Mouse (Mus musculus) megakaryocyte, embryonic 14.5 days (primary cell): ENCODE results near the gene Sf3a1. TPM values are rescaled to one million over a fixed set of nuclear protein-coding genes. Genes with fewer than 3 reads are reported as not detected.
A peak's percentile ranks its signal among the peaks of the same experiment; 100 is the strongest.
"Not testable (repeated sequence)": the region's sequence is repeated elsewhere in the genome, so short reads cannot be mapped to it uniquely, and the experiment has no call there.

Source experiments
- H3K27me3 ChIP-seq: replicated peaks from 2 replicates; pipeline ENCODE3; 2012; ENCODE audit warnings: inconsistent platforms
- H3K36me3 ChIP-seq: replicated peaks from 2 replicates; pipeline ENCODE3; 2012; ENCODE audit warnings: low read length, inconsistent platforms, mixed read lengths
- H3K4me1 ChIP-seq: 2 replicates; pipeline ENCODE4 v1.6.1; 2012; ENCODE audit warnings: inconsistent platforms
- H3K4me3 ChIP-seq: replicated peaks from 2 replicates; pipeline ENCODE3; 2012; ENCODE audit warnings: moderate library complexity, mild to moderate bottlenecking, inconsistent platforms
- H3K9me3 ChIP-seq: 2 replicates; pipeline ENCODE4 v1.6.1; 2012; ENCODE audit warnings: inconsistent platforms
- FLI1 ChIP-seq: IDR thresholded peaks from 2 replicates; pipeline ENCODE4 v1.6.1; 2012; ENCODE audit warnings: low read length, inconsistent platforms, mixed read lengths
- GATA1 ChIP-seq: IDR thresholded peaks from 3 replicates; pipeline ENCODE4 v1.6.1; 2012; ENCODE audit warnings: mixed read lengths, low read length, inconsistent platforms, borderline replicate concordance
- polyA plus RNA-seq: library from polyadenylated mRNA; stranded (reverse); fragments of >175 nt; gene quantifications from 2 replicates; pipeline ENCODE4 v1.2.3, GENCODE M21; 2012; ENCODE audit warnings: low replicate concordance; ENCODE audit not compliant: insufficient read depth

Sf3a1 gene
- polyA plus RNA-seq, 1 experiment = 56.7 TPM

- Histone ChIP-seq H3K9me3 (no peaks in the 10 kb centered on the region), H3K4me3 (no peak overlapping the region), H3K36me3 (peaks cover 47% of the 10 kb centered on the region), H3K27me3 (peaks cover 10% of the 10 kb centered on the region), H3K4me1 (peaks cover 16% of the 10 kb centered on the region)
- TF ChIP-seq GATA1 (no peak), FLI1 (no peak)
These were observed 23.4 kb downstream of the Sf3a1 start for GRCm38 (mm10) chr11:4183511-4183910.

DNA sequence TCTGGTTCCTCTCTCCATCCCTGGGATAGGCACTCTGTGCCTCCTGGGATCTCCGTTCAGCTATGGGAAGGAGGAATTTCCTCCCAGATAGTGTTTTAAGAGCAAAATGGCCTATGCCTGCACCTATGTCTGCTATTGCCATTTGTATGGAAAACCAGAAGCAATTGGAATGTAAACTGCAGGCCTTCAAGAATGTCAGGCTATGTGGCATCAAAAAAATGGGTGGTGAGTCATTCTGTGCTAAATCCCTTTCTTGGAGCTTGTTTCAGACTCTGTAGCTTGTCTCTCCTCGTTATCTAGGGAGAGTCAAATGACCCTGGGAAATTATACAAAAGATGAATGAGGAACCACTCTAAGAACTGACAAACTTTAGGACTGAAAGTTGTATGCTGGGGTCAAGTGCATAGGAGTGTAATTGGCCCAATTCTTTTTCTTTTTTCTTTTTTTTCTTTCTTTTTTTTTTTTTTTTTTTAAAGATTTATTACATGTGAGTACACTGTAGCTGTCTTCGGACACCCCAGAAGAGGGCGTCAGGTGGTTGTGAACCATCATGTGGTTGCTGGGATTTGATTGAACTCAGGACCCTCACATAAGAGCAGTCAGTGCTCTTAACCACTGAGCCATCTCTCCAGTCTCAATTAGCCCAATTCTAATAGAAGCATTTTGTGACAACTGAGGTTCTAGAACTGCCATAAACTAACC lies 24.3 kb downstream of the Sf3a1 start:
- Histone ChIP-seq H3K27me3 (peaks cover 10% of the 10 kb centered on the region), H3K9me3 (no peaks in the 10 kb centered on the region), H3K4me1 (peaks cover 16% of the 10 kb centered on the region), H3K4me3 (no peak overlapping the region), H3K36me3 (peaks cover 38% of the 10 kb centered on the region)
- TF ChIP-seq GATA1 = no peak
- no peak for TF ChIP-seq FLI1

DNA sequence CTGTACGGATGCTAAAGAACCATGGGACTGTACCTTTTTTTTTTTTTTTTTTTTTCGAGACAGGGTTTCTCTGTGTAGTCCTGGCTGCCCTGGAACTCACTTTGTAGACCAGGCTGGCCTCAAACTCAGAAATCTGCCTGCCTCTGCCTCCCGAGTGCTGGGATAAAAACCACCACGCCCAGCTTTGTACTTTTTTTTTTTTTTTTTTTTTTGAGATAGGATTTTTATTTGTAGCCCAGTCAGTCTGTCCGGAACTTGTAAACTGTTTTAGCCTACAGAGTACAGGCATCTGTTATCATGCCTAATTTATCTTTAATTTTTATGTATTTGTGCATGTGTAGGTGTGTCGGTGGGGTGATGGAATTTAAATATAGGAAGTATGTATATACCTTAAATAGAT lies 25.3 kb downstream of the Sf3a1 start:
- peaks cover 23% of the 10 kb centered on the region for H3K4me1 ChIP-seq
- peaks cover 27% of the 10 kb centered on the region for H3K36me3 ChIP-seq
- H3K27me3 ChIP-seq, H3K9me3 ChIP-seq, H3K4me3 ChIP-seq: not testable (repeated sequence)

DNA sequence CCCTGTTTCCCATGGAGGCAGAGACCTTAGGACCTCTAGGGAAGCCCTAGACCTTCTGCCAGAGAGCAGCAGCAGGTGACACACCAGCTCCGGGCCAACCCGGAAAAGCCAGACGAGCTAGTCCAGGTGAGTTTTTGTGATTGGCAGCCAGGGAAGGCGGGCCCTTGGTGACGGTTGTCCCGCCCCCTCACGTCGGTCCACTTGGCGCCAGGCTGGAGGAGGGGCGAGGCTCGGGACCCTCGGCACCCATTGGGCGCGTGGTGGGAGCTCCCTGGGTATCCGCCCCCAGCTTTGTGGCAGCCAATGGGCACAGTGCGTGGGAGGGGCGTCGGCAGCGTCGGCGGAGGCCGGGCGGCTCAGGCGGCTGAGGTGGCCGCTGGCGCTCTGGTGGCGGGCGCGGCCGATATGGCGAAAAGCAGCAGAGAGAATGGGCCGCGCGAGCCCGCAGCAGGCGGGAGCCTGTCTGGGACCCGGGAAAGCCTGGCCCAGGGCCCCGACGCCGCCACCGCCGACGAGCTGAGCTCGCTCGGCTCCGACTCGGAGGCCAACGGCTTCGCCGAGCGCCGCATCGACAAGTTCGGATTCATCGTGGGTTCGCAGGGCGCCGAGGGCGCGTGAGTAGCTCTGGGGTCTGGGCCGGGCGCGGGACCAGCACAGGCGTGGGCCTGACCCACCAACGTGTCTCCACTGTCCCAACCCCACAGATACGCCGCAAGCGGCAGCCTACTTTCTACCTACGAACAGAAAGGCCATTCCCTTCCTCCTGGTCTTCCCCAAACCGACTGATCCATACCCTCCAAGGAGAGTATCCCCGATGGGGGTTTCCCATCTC lies 26.6 kb downstream of the Sf3a1 start, which contains the start of gene Tbc1d10a:
Gene Tbc1d10a (plus strand): TSS at position 304 of the 832 bp plus-strand sequence.
- H3K9me3 ChIP-seq = no peaks in the 10 kb centered on the region
- H3K4me1 ChIP-seq = peaks cover 35% of the 10 kb centered on the region
- H3K27me3 ChIP-seq = peaks cover 13% of the 10 kb centered on the region
- peaks cover 18% of the 10 kb centered on the region for H3K36me3 ChIP-seq
- TF ChIP-seq FLI1 (no peak), GATA1 (no peak)
- peak within 1 kb of the TSS; percentile 94 for H3K4me3 ChIP-seq

GRCm38 (mm10) chr11:4187318-4187700 lies 27.2 kb downstream of the Sf3a1 start:
- Histone ChIP-seq H3K36me3 (peaks cover 13% of the 10 kb centered on the region), H3K27me3 (peaks cover 16% of the 10 kb centered on the region), H3K4me3 (peak overlapping the region; percentile 94), H3K9me3 (no peaks in the 10 kb centered on the region), H3K4me1 (peaks cover 36% of the 10 kb centered on the region)
- TF ChIP-seq FLI1 (no peak), GATA1 (no peak)

GRCm38 (mm10) chr11:4189182-4189581 lies 29.0 kb downstream of the Sf3a1 start:
- no peak overlapping the region for H3K4me3 ChIP-seq
- H3K36me3 ChIP-seq = peaks cover 3% of the 10 kb centered on the region
- no peak for TF ChIP-seq GATA1
- TF ChIP-seq FLI1 = no peak
- peaks cover 50% of the 10 kb centered on the region for H3K4me1 ChIP-seq
- H3K9me3 ChIP-seq = no peaks in the 10 kb centered on the region
- peaks cover 20% of the 10 kb centered on the region for H3K27me3 ChIP-seq

GRCm38 (mm10) chr11:4190677-4191076 lies 30.5 kb downstream of the Sf3a1 start:
- Histone ChIP-seq H3K4me3 (no peak overlapping the region), H3K36me3 (peaks cover 3% of the 10 kb centered on the region)

GRCm38 (mm10) chr11:4192757-4193156 lies 32.6 kb downstream of the Sf3a1 start:
- Histone ChIP-seq H3K36me3 (peaks cover 3% of the 10 kb centered on the region), H3K4me1 (peaks cover 64% of the 10 kb centered on the region)

More at GRCm38 (mm10) chr11:4190677-4191076, 30.5 kb downstream of the Sf3a1 start:
- H3K27me3 ChIP-seq = peaks cover 20% of the 10 kb centered on the region
- no peaks in the 10 kb centered on the region for H3K9me3 ChIP-seq
- TF ChIP-seq GATA1 (no peak), FLI1 (no peak)
- peaks cover 65% of the 10 kb centered on the region for H3K4me1 ChIP-seq

DNA sequence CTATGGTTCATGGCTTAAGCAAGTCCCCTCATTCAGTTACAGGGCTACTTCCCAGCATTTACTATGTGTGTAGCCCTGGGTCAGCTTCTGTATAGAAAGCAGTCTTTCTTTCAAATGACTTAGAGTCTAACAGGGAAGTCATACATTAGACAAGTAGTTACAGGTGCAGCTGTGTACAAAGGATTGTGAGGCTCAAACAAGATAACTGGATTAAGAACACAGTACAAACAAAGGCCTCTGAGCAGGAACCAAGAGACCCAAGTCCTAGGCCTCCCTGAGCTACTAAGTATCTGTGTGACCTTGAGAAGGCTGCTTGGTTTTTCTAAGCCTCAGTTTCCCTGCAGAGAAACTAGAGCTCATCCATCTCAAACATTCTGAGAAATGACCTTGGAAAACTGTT lies 33.3 kb downstream of the Sf3a1 start:
- TF ChIP-seq FLI1 = no peak
- no peak for TF ChIP-seq GATA1
- peaks cover 61% of the 10 kb centered on the region for H3K4me1 ChIP-seq
- H3K36me3 ChIP-seq = peaks cover 3% of the 10 kb centered on the region
- H3K4me3 ChIP-seq = no peak overlapping the region
- peaks cover 18% of the 10 kb centered on the region for H3K27me3 ChIP-seq
- H3K9me3 ChIP-seq = no peaks in the 10 kb centered on the region

More at GRCm38 (mm10) chr11:4192757-4193156, 32.6 kb downstream of the Sf3a1 start:
- Histone ChIP-seq H3K27me3 (peaks cover 19% of the 10 kb centered on the region), H3K9me3 (no peaks in the 10 kb centered on the region), H3K4me3 (no peak overlapping the region)
- TF ChIP-seq FLI1 = no peak
- TF ChIP-seq GATA1 = no peak

DNA sequence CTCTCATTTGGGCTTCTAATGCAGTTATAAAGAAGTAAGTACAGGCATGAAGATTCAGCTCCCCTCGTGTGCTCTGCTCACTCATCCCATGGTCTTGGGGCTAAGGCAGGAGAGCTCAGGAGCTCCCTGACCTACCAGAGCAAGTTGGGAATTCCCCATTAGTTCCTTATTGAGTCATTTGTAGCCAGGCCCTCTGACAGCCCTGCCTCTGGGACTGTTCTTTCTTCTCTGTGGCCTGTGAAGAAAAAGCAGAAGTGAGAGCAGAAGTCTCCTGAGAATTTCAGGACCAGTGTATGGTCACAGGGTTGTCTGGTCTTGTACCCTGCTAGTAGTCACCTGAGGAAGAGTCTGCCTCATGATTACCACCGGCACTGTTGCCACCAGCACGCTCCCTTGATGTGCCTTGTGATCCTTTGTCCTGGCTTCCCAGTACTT lies 35.5 kb downstream of the Sf3a1 start:
- peaks cover 3% of the 10 kb centered on the region for H3K36me3 ChIP-seq
- H3K9me3 ChIP-seq = no peaks in the 10 kb centered on the region
- H3K27me3 ChIP-seq = peaks cover 19% of the 10 kb centered on the region
- H3K4me3 ChIP-seq = no peak overlapping the region
- no peak for TF ChIP-seq GATA1
- no peak for TF ChIP-seq FLI1
- H3K4me1 ChIP-seq = peaks cover 52% of the 10 kb centered on the region
